Mouse (Mus musculus) effector memory CD4-positive, alpha-beta T cell, adult 7 months (primary cell): Measurements from ENCODE around the gene Olfr1290. TPM values are rescaled to one million over a fixed set of nuclear protein-coding genes. Genes with fewer than 3 reads are reported as not detected.

Source experiments
- polyA plus RNA-seq: library from polyadenylated mRNA; unstranded; fragments of 100-300 nt; shearing (Covaris generic); gene quantifications from one replicate; pipeline ENCODE4 v1.2.1, GENCODE M21; 2017

The Olfr1290 gene
- not detected for polyA plus RNA-seq

GRCm38 (mm10) chr2:111493729-111494128 lies at the start of gene Olfr1290:
TSS of gene Olfr1290 (minus strand) at chr2:111493829.

DNA sequence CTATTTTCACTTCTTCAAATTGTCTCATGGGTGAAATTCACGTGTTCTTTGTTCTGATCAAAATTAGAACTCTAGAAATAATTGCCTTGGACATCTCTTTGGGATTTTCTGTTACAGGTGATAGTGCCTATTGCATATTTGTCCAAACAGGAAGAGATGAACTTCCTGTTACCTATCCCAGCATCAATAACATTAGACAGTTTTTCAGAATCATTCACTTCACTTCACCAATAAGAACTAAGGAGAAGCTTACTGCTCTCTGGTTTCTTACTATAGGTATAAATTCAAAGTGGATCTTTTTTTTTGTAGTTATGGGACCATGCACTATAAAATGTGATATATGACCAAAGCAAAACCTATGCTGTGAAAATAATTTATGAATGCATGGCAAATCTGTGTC lies 46.6 kb upstream of the Olfr1290 start, which contains the start of gene Olfr1294:
TSS of gene Olfr1294 (minus strand) at position 101 of the 400 bp plus-strand sequence.

GRCm38 (mm10) chr2:111524903-111525302 lies 31.3 kb upstream of the Olfr1290 start, which contains the start of gene Olfr1293-ps:
TSS of gene Olfr1293-ps (plus strand) at chr2:111525203.

GRCm38 (mm10) chr2:111496880-111497279 lies 3.3 kb upstream of the Olfr1290 start, which contains the start of gene Olfr1291-ps1:
TSS of gene Olfr1291-ps1 (plus strand) at chr2:111497180.

DNA sequence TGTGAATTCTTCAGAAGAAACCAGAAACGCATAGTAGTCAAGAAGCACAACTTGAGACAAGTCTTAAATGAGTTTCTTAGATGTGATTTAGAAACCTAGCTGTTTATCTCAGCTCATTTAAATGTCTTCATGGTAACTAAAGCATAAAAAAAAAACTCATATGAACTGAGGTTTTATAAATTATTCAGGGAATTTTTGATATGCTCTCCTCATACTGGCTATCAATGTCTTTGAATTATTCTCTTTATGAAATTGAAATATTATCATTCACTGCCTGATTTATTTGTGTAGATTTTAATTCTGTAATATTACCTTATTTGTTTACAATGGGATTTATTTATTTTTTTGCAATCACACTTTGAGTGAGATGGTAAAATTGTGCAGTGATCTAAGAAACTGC lies 13.1 kb downstream of the Olfr1290 start, which contains the start of gene Olfr1289:
TSS of gene Olfr1289 (plus strand) at position 301 of the 400 bp plus-strand sequence.

GRCm38 (mm10) chr2:111473801-111474200 lies 19.8 kb downstream of the Olfr1290 start, which contains the start of gene Olfr1288:
TSS of gene Olfr1288 (plus strand) at chr2:111474101.

GRCm38 (mm10) chr2:111448842-111449241 lies 44.8 kb downstream of the Olfr1290 start, which contains the start of gene Olfr1287:
TSS of gene Olfr1287 (plus strand) at chr2:111449142.

Other genes with a start within 250 kb of the Olfr1290 start
- gene Olfr1276, start 239.3 kb downstream of the Olfr1290 start, polyA plus RNA-seq = not detected
- not detected for gene Olfr1277, start 219.7 kb downstream of the Olfr1290 start, polyA plus RNA-seq
- gene Olfr1278, start 203.7 kb downstream of the Olfr1290 start, polyA plus RNA-seq = not detected
- not detected for gene Olfr1279, start 193.2 kb downstream of the Olfr1290 start, polyA plus RNA-seq
- not detected for gene Olfr1280, start 179.8 kb downstream of the Olfr1290 start, polyA plus RNA-seq
- not detected for gene Olfr1281, start 167.3 kb downstream of the Olfr1290 start, polyA plus RNA-seq
- gene Olfr1282, start 157.8 kb downstream of the Olfr1290 start, polyA plus RNA-seq = not detected
- not detected for gene Olfr1283, start 127.0 kb downstream of the Olfr1290 start, polyA plus RNA-seq
- not detected for gene Olfr1284, start 118.3 kb downstream of the Olfr1290 start, polyA plus RNA-seq
- not detected for gene Olfr1286, start 70.7 kb downstream of the Olfr1290 start, polyA plus RNA-seq
- gene Olfr1287, start 44.7 kb downstream of the Olfr1290 start, polyA plus RNA-seq = not detected
- gene Olfr1288, start 19.7 kb downstream of the Olfr1290 start, polyA plus RNA-seq = not detected
- gene Olfr1289, start 13.0 kb downstream of the Olfr1290 start, polyA plus RNA-seq = not detected
- 0.10 TPM for gene Olfr1291-ps1, start 3.4 kb upstream of the Olfr1290 start, polyA plus RNA-seq
- gene Olfr1293-ps, start 31.4 kb upstream of the Olfr1290 start, polyA plus RNA-seq = not detected
- gene Olfr1294, start 46.5 kb upstream of the Olfr1290 start, polyA plus RNA-seq = not detected
- gene Olfr1295, start 75.9 kb upstream of the Olfr1290 start, polyA plus RNA-seq = not detected
- not detected for gene Olfr1297, start 132.7 kb upstream of the Olfr1290 start, polyA plus RNA-seq
- gene Olfr1298, start 155.4 kb upstream of the Olfr1290 start, polyA plus RNA-seq = not detected
- gene Olfr1299, start 167.6 kb upstream of the Olfr1290 start, polyA plus RNA-seq = not detected